Mouse (Mus musculus): Measurements from ENCODE around the gene Tmem94. TPM values are rescaled to one million over a fixed set of nuclear protein-coding genes. Genes with fewer than 3 reads are reported as not detected.

The Tmem94 gene
- total RNA-seq, 1 experiment from 2014 or later, result 23.2 TPM

Other genes starting within 250 kb of the Tmem94 start
- 592 and 605 TPM in 2 replicates for gene Sumo2, start 229.2 kb upstream of the Tmem94 start, total RNA-seq (2017)
- gene Nup85, start 201.0 kb upstream of the Tmem94 start, total RNA-seq (2017), result 147 and 175 TPM in 2 replicates
- 31.7 and 39.0 TPM in 2 replicates for gene Mrps7, start 161.5 kb upstream of the Tmem94 start, total RNA-seq (2017)
- 21.3 and 38.2 TPM in 2 replicates for gene Gga3, start 161.4 kb upstream of the Tmem94 start, total RNA-seq (2017)
- gene Mif4gd, start 152.5 kb upstream of the Tmem94 start, total RNA-seq (2017), result 20.3 and 26.9 TPM in 2 replicates
- gene Slc25a19, start 137.1 kb upstream of the Tmem94 start, total RNA-seq (2017), result 22.3 and 28.1 TPM in 2 replicates
- 34.7 and 53.5 TPM in 2 replicates for gene Grb2, start 56.8 kb upstream of the Tmem94 start, total RNA-seq (2017)
- gene Caskin2, start 48.2 kb downstream of the Tmem94 start, total RNA-seq (2017), result 2.8 and 5.8 TPM in 2 replicates
- gene Tsen54, start 49.3 kb downstream of the Tmem94 start, total RNA-seq (2017), result 12.2 and 22.2 TPM in 2 replicates
- 3.8 and 6.2 TPM in 2 replicates for gene Llgl2, start 58.6 kb downstream of the Tmem94 start, total RNA-seq (2017)
- gene Myo15b, start 93.0 kb downstream of the Tmem94 start, total RNA-seq (2017), result 3.3 and 3.7 TPM in 2 replicates
- gene Smim5, start 134.5 kb downstream of the Tmem94 start, total RNA-seq (2017), result 31.2 and 35.4 TPM in 2 replicates
- gene Smim6, start 146.6 kb downstream of the Tmem94 start, total RNA-seq (2017), result 0.34 and 2.0 TPM in 2 replicates
- 164 and 170 TPM in 2 replicates for gene Sap30bp, start 167.8 kb downstream of the Tmem94 start, total RNA-seq (2017)
- 23.6 and 25.3 TPM in 2 replicates for gene Recql5, start 168.0 kb downstream of the Tmem94 start, total RNA-seq (2017)
- 0.29 and 5.1 TPM in 2 replicates for gene Itgb4, start 209.3 kb downstream of the Tmem94 start, total RNA-seq (2017)
- gene Galk1, start 247.3 kb downstream of the Tmem94 start, total RNA-seq (2017), result 34.6 and 43.6 TPM in 2 replicates